Mouse (Mus musculus) ES-CJ7 (cell line): ENCODE measurements around the gene Nrxn3.

Experiments
- DNase-seq: peaks from one replicate; pipeline ENCODE4 v3.0.0; 2011; ENCODE audit warnings: low read depth, low spot score

Nrxn3 gene

DNA sequence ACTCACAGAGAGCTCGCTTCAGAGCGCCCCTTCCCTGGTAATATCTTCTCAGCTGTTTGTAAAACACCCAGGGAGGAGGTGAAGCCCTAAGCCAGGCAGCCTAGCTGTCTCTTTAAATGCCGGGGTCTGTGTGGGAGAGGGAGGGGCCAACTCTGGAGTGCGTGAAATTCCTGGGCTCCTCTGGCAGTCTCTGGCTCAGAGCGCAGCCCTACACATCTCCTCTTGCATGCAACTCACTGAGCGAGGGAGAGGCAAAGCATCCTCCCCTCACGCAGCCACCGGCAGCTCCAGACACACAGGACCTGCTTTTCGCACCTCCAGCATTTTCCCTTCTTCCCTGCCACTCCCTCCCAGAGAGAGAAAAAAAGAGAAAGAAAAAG lies at the start of gene Nrxn3:
Gene Nrxn3 (plus strand): TSS at position 186 of the 380 bp plus-strand sequence.
- peak; percentile 64 for DNase-seq

GRCm38 (mm10) chr12:88704159-88704846 lies 18.4 kb upstream of the Nrxn3 start:
- DNase-seq: no peak

DNA sequence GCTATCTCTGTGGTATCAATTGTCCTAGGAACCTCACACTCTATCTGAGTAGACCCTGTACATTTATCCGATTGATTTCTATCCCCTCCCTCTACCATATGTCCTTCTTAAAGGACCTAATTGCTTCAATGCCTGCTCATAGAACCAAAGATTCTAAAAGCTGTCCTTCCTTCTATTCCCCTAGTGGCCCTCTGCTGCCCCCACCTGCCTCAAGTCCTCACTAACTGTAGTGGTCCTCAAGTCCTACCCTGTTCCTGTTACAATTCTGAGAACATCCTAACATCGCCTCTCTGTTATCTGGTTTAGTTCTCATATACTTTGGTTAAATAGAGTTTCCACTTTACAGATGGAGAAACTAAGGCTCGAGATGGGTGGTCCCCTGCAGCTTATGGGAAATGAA lies 16.7 kb upstream of the Nrxn3 start:
- DNase-seq: no peak

DNA sequence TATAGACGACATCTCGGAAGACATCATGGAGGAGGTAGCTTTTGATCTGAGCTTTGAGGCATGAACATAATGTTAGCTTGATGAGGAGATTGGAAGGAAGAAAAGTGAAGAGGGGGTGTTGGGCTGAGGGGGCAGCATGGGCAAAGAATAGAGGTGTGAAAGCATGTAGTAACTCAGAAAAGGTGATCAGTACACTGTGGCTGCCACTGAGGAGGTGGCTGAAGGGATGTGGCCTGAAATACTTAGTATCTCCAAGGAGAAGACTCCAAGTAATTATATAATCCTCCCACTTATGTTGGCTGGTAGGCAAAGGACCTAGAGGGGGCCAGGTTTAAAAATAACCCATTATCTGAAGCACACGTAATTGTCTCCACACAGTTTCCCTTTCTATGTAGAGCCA lies 14.9 kb upstream of the Nrxn3 start:
- no peak for DNase-seq

DNA sequence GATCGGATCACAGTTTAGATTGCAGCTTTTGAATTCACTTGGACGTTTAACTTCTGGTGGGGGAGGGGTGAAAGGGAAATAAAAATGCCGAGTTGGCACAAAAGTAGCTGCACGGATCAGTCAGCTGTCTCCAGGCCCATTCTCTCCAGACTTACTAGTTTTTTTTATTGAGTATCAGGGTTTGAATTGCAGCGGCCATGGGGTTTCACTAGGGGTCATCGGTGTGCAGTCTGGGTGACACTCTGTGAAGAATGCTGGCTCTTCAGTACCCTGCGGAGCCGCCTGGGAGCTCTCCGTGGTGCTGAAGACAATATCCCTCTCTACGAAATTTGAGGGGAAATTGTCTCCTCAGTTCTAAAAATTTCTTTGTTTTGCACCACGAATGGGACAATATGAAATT lies 13.5 kb upstream of the Nrxn3 start:
- DNase-seq: peak; percentile 85

DNA sequence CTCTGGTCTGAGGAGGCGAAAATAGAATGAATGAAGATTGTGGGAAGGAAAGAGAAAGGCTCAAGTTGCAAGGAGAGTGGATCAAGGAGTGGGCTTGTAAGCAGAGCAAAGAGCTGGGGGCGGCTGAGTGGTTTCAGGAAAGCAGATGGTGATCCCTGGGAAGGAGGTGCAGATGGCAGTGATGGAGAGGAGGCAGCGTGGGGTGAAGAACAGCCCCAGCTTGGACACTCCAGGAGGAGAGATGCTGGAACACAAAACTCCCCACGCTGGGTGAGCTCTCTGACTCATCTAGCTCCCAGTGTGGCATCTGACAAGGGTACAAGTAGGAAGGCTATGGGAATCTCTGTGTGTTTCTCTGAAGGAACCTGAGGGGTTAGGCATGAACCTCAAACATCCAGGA lies 9.2 kb upstream of the Nrxn3 start:
- no peak for DNase-seq

GRCm38 (mm10) chr12:88722031-88722690 lies 515 bp upstream of the Nrxn3 start:
- DNase-seq: no peak

GRCm38 (mm10) chr12:88726316-88726715 lies 3.6 kb downstream of the Nrxn3 start:
- DNase-seq: no peak

DNA sequence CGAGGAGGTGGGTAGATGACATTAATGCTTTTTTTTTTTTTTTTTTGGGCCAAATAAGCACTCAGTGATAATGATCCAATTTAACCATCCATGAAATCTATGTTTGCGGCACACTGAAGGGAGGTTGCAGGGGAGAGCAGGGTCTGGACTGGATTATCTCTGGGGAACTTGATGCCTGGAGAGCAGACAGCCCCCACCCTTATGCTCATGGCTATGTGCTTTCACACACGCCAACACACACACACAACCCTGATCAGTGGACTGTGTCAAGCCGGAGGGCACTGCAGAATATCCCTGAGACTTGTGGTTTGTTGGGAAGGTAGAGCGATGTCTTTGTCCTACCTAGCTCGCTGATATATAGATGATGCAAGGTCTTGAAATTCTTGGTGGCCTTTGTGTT lies 4.1 kb downstream of the Nrxn3 start:
- DNase-seq: no peak

GRCm38 (mm10) chr12:88730720-88731119 lies 8.0 kb downstream of the Nrxn3 start:
- DNase-seq: peak; percentile 4

DNA sequence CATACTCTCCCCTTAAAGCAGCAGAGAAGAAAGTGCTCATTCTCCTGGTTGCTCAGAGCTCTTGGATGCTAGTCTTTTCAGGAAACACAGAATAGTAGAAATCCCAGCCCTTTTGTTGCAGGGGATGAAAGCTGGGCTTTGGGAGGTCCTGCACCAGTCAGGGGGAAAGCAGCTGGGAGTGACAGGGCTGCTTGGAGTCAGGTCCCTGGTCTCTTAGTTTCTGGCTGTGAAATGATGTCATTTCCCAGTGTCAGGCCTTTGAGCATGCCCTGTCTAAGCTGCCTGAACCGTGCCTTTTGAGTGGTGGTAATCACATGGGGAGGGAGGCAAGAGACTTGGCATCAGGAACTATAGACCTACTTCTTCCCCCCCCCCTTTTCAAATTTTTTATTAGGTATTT lies 12.4 kb downstream of the Nrxn3 start:
- no peak for DNase-seq

GRCm38 (mm10) chr12:88737081-88737480 lies 14.4 kb downstream of the Nrxn3 start:
- DNase-seq: no peak

DNA sequence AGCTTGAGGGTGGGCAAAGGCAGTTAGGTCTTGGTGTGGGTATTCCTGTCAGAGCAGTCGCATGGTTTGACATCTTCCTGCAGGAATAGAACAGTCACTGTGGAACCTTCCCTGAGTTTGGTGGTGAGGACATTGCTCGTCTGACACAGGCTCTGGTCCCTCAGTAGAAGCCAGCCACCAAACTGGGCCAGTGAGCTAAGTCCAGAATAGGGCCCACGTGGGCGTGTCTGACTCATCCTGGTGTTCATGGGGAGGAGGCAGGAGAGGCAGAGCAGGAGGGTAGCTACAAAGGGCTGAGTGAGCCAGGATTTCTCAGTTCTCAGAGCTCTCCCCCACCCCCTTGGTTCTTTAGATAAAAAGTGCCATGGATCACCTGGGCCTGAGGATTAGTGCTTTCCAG lies 15.9 kb downstream of the Nrxn3 start:
- no peak for DNase-seq

DNA sequence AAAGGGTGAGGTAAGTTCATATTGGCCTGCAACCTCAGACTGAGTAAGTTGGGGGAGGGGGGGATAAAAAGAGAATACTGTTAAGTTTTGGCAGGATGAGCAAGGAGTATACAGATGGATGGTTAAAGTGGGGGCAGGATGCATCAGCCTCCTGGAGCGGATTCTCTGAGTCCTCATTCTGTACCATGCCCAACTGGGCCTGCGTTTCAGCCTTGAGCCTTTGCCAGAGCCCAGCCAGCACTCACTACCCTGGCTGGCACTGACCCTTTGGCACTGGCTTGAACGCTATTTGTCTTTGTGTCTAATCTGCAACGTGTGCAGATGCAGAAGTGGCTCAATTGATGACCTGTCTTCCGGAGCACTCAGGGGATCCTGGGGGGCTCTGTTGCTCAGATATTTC lies 24.1 kb downstream of the Nrxn3 start:
- no peak for DNase-seq

DNA sequence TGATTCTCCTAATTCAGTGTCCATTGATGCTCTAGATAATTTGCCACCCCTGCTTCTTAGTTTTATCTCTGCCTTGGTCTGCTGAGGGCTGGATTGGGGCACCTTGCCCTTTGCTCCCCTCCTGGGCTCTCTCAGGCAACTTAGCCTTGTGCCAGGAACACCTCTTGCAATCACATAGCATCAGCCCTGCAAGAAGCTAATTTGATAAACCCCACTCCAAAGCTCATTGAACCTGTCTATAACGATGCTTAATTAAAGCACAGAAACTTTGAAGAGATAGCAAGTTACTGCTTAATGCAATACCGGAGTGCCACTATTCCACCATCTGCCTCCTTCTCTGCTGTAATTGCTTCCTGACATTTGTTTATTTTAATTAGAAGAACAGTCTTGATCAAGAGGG lies 42.1 kb downstream of the Nrxn3 start:
- no peak for DNase-seq

- no peak for DNase-seq
These were observed 52.0 kb downstream of the Nrxn3 start for GRCm38 (mm10) chr12:88774666-88775065.

- no peak for DNase-seq
These were observed 55.4 kb downstream of the Nrxn3 start for GRCm38 (mm10) chr12:88778036-88778435.

GRCm38 (mm10) chr12:88784199-88785147 lies 61.8 kb downstream of the Nrxn3 start:
- DNase-seq: no peak

GRCm38 (mm10) chr12:88793314-88793713 lies 70.6 kb downstream of the Nrxn3 start:
- no peak for DNase-seq

GRCm38 (mm10) chr12:88800990-88801655 lies 78.4 kb downstream of the Nrxn3 start:
- DNase-seq: no peak

GRCm38 (mm10) chr12:88801656-88802007 lies 79.0 kb downstream of the Nrxn3 start:
- DNase-seq: no peak

DNA sequence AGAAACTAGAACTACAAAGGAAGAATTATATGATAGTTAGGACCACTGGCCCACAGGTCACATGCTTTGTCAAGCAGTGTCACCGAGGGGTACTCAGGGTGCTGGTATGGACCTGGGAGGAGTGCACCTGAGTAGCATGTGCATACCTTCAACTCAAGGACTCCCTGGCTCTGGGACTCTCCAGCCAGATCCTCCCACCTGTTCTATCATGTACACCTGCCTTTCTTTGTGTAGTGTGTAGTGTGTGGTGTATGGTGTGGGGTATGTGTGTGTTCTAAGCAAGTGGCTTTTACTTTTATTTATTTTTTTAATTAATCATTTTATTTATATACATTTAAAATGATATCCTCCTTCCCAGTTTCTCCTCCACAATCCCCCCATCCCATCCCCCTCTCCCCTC lies 86.3 kb downstream of the Nrxn3 start:
- no peak for DNase-seq
